Mouse (Mus musculus): ENCODE results near the gene Hist2h2ab. TPM values are rescaled to one million over a fixed set of nuclear protein-coding genes. Genes with fewer than 3 reads are reported as not detected.

The Hist2h2ab gene
- polyA plus RNA-seq, 1 experiment from 2014 or later, result 0.85 TPM

DNA sequence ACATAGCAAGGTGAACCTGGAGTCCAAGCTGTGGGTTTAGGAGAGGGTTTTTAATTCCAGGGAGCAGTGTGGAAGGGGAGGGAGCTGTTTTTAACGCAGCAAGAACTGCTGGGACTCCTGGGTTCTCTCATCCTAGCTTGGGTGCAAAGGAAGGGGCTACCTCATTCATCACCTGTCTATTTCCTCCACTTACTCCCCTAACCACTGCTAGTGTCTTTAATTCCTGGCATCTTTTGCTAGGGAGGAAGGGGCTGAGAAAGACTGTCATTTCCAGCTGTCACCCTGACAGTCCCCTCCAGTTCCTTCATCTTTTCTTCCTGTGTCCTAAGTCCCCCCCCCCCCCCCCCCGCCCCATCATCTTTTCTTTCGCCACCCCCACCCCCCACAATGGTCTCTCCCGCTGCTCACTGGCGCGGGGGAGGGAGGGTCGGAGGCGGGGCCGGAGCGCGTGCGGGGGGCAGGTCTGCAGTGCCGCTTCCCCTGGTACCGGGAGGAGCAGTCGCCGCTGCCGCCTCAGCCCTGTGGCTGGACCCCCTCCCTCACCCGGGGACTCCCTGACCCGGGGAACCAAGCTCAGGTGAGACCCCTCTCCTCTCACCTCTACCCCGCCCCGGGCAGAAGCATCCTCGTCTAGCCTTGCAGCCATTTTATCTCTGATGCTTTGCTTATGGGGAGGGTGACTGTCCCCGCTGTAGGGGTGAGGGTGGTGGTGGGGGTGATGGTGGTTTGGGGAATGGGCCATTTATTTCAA is 38.8 kb upstream of the Hist2h2ab start, which contains the start of gene Sv2a:
Gene Sv2a (plus strand): TSS at position 425 of the 751 bp plus-strand sequence.
- DNase-seq, result no peak
- Histone ChIP-seq H3K4me3 (replicated peaks) (peak within 1 kb of the TSS; percentile 54), H3K4me2 (peak within 1 kb of the TSS; percentile 67), H3K36me3 (peaks cover 28% of the 10 kb centered on the region), H3K27ac (no peak within 1 kb of the TSS), H3K9ac (peak within 1 kb of the TSS; percentile 51; the same call in 1 of the 2 replicates), H3K27me3 (peaks cover 32% of the 10 kb centered on the region), H3K9me3 (replicated peaks) (no peaks in the 10 kb centered on the region), H3K4me1 (replicated peaks) (peaks cover 23% of the 10 kb centered on the region)
- whole genome bisulfite sequencing (ENCODE audit: insufficient replicate concordance), result 1% methylated on average over 19 of the region's 23 CpGs
- no peak for ATAC-seq (ENCODE audit: low read depth)

DNA sequence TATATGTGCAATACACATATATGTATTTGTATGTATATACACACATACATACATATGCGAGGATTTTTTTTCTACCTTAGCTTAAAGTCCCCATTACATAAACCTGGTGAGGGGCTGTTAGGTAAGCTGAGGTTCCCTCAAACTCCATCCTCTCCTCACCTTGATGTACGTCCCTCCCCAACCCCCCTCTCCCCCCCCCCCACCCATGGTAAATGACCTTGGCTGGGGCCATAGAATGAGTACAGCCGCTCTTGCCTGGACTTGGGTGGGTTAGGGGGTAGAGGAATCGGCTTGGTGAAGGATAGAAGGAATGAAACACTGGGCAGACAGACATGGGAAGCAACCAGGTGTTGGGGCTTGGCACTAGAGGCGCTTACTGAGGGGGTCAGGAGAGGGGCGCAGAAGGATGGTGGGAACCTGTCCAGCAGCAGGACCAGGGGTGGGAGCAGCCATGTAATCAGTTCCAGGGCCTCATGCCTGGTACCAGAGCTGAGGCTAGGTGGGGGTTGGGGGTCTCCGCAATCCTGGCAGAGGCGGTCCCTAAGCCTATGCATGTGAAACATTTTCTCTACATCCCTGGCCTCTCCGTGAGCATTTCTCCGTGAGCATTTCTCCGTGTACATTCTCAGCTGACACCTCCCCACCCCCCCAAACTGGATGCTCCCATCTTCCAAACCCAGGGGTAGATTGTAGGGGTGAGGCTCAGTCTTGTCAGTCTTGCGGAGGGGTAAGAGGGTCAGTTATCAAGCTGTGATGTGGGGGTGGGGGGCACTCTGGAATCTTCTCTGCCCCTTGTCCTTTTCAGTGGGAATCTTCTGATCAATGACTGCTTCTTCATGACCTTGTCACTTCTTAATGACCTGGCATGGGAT is 37.9 kb upstream of the Hist2h2ab start:
- Histone ChIP-seq H3K9ac (no peak overlapping the region), H3K4me3 (replicated peaks) (peak overlapping the region; percentile 54; the same call in 1 of the 2 replicates), H3K36me3 (peaks cover 20% of the 10 kb centered on the region), H3K9me3 (replicated peaks) (no peaks in the 10 kb centered on the region), H3K27ac (no peak overlapping the region), H3K27me3 (peaks cover 32% of the 10 kb centered on the region), H3K4me1 (replicated peaks) (peaks cover 17% of the 10 kb centered on the region), H3K4me2 (peak overlapping the region; percentile 67)
- DNase-seq (no peak), ATAC-seq (ENCODE audit: low read depth) (no peak)
- WGBS (ENCODE audit: insufficient replicate concordance), result 46% methylated on average over 12 of the region's 12 CpGs

DNA sequence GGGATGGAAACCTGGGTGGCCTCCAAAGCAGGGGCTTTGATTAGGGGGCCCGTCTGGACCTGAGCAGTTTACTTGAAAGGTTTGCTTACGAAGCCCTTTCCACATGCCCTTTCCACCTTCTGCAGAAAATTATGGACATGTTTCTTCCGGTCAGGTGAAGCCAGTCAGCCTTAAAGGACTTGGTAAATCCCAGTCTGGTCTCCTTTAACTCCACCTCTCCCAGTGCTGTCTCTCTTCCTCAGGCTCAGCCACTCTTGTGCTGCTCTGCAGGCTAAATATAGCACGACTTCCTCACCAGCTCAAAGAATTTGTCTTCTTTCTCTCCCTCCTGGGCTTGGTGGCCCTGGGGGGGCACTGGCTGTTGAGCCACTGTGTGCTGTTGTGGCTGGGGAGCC is 37.3 kb upstream of the Hist2h2ab start:
- ATAC-seq (ENCODE audit: low read depth) (no peak), DNase-seq (no peak)
- peaks cover 32% of the 10 kb centered on the region for H3K27me3 ChIP-seq
- no peak overlapping the region for H3K9ac ChIP-seq
- no peak overlapping the region for H3K27ac ChIP-seq
- peaks cover 16% of the 10 kb centered on the region for H3K4me1 ChIP-seq (replicated peaks)
- no peaks in the 10 kb centered on the region for H3K9me3 ChIP-seq (replicated peaks)
- 22% methylated on average over 4 of the region's 4 CpGs for WGBS (ENCODE audit: insufficient replicate concordance)
- H3K36me3 ChIP-seq, result peaks cover 15% of the 10 kb centered on the region
- H3K4me3 ChIP-seq (replicated peaks), result no peak overlapping the region
- H3K4me2 ChIP-seq, result no peak overlapping the region

DNA sequence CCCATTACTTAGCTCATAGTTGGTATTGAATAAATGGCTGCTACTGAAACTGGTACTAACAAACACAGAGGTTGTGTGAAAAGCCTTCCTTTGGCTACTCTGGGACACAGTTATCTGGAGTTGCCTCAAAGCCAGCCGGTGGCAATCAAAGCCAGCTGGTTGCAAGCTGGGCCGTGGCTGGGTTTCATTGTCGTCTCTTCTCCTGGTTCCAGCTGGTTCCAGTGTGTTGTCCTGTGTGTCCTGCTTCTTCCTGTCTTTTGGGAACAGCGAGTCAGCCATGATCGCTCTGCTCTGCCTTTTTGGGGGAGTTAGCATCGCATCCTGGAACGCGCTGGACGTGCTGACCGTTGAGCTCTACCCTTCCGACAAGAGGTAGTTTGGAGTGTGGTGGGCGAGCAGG is 26.7 kb upstream of the Hist2h2ab start:
- no peak overlapping the region for H3K9ac ChIP-seq
- WGBS (ENCODE audit: insufficient replicate concordance), result 55% methylated on average over 12 of the region's 12 CpGs
- peaks cover 4% of the 10 kb centered on the region for H3K9me3 ChIP-seq (replicated peaks)
- H3K27ac ChIP-seq, result no peak overlapping the region
- no peak overlapping the region for H3K4me3 ChIP-seq (replicated peaks)
- ATAC-seq (ENCODE audit: low read depth) (no peak), DNase-seq (no peak)
- peaks cover 11% of the 10 kb centered on the region; the same call in 1 of the 2 replicates for H3K27me3 ChIP-seq
- peaks cover 15% of the 10 kb centered on the region for H3K4me1 ChIP-seq (replicated peaks)
- peaks cover 6% of the 10 kb centered on the region; the same call in 1 of the 2 replicates for H3K36me3 ChIP-seq
- no peak overlapping the region for H3K4me2 ChIP-seq

DNA sequence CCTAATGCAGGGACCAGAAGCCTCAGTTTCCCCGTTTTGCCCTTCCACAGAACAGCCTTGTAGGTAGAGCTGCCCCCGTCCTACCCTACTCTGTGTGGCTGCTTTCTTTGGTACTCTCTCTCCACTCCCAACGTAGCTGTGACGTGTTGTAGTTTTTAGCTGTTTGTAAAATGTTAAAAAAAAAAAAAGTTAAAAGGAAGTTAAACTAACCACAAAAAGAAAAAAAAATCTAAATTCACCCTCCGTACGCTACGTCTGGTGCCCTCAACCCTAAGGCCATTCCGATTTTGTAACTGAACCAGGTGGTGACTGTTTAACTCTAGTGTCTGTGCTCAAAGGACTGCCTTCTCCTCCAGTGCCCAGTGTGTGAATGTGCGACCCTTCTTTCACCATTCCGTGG is 24.7 kb upstream of the Hist2h2ab start:
- H3K4me2 ChIP-seq, result no peak overlapping the region
- DNase-seq (no peak), ATAC-seq (ENCODE audit: low read depth) (no peak)
- no peak overlapping the region for H3K27ac ChIP-seq
- WGBS (ENCODE audit: insufficient replicate concordance), result 62% methylated on average over 10 of the region's 10 CpGs
- no peak overlapping the region for H3K4me3 ChIP-seq (replicated peaks)
- no peak overlapping the region for H3K9ac ChIP-seq
- H3K4me1 ChIP-seq (replicated peaks), result peaks cover 30% of the 10 kb centered on the region
- peaks cover 6% of the 10 kb centered on the region; the same call in 1 of the 2 replicates for H3K36me3 ChIP-seq
- H3K9me3 ChIP-seq (replicated peaks), result peaks cover 4% of the 10 kb centered on the region
- peaks cover 11% of the 10 kb centered on the region; the same call in 1 of the 2 replicates for H3K27me3 ChIP-seq

DNA sequence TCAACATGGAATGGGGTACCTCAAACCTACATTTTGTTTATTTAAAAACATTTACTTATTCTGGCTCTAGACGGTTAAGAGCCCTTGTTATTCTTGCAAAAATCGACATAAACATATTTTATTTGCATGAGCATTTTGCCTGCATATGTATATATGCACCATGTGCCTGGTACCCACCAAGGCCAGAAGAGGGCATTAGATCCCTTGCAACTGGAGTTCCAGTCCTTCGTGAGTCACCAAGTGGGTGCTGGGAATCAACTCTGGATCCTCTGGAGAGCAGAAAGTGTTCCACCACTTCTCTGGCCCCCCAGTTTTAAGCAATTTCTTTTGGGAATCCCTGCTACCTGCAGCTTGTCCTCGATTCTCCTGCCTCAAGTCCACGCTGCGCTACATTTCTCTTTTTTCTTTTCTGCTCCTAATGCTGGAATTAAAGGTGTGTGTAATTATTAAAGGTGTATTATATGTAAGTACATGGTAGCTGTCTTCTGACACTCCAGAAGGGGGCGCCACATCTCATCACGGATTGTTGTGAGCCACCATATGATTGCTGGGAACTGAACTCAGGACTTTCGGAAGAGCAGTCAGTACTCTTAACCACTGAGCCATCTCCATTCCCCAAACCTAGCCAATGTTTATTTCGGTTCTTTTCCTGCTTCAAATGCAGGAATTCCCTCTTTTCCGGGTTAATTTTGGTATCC is 23.9 kb upstream of the Hist2h2ab start:
- WGBS (ENCODE audit: insufficient replicate concordance), result 84% methylated on average over 11 of the region's 11 CpGs
- DNase-seq, result no peak

DNA sequence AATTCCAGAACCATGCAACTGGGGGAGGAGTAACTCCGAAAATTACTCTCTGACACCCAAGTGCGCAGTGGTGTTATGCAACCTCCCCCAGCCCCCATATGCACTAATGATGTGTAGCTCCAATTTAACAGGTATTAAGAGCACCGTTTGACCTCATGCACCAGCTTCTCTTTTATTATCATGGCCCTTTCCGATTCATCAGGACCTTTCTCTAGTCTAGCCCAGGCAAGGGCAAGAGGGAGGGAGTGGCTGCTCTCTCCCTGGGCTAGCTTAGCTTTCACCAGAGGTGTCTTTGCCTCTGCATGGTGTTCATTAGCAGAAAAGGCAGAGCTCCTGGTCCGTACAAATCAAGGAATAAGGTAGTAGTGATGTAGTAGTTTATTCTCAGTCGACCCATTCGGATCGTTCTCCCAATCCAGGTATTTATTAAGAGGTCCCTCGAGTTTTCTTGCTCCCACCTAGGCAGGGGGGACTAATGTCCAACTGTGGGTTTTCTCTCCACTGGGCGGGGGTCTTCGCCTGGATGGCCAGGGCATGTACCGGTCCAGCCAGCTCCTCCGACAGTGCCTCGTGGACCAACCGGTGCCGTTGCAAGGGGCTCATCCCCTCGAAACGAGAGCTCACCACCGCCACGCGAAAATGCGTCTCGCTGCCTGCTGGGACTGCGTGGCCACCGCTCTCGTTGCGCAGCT is 23.1 kb upstream of the Hist2h2ab start:
- Histone ChIP-seq H3K4me2 (peak overlapping the region; percentile 99), H3K36me3 (peaks cover 6% of the 10 kb centered on the region; the same call in 1 of the 2 replicates), H3K27ac (peak overlapping the region; percentile 93), H3K27me3 (peaks cover 11% of the 10 kb centered on the region; the same call in 1 of the 2 replicates), H3K4me1 (replicated peaks) (peaks cover 30% of the 10 kb centered on the region), H3K9ac (peak overlapping the region; percentile 89), H3K4me3 (replicated peaks) (peak overlapping the region; percentile 74), H3K9me3 (replicated peaks) (peaks cover 4% of the 10 kb centered on the region)
- DNase-seq (peak; percentile 15), ATAC-seq (ENCODE audit: low read depth) (no peak)
- 15% methylated on average over 27 of the region's 27 CpGs for WGBS (ENCODE audit: insufficient replicate concordance)

More for the DNA sequence above, 23.9 kb upstream of the Hist2h2ab start:
- Histone ChIP-seq H3K9ac (no peak overlapping the region), H3K36me3 (peaks cover 6% of the 10 kb centered on the region; the same call in 1 of the 2 replicates), H3K27ac (no peak overlapping the region; the same call in 1 of the 2 replicates), H3K4me3 (replicated peaks) (no peak overlapping the region; the same call in 1 of the 2 replicates), H3K9me3 (replicated peaks) (peaks cover 4% of the 10 kb centered on the region), H3K27me3 (peaks cover 11% of the 10 kb centered on the region; the same call in 1 of the 2 replicates), H3K4me2 (peak overlapping the region; percentile 99; the same call in 1 of the 2 replicates), H3K4me1 (replicated peaks) (peaks cover 30% of the 10 kb centered on the region)
- ATAC-seq (ENCODE audit: low read depth), result no peak

DNA sequence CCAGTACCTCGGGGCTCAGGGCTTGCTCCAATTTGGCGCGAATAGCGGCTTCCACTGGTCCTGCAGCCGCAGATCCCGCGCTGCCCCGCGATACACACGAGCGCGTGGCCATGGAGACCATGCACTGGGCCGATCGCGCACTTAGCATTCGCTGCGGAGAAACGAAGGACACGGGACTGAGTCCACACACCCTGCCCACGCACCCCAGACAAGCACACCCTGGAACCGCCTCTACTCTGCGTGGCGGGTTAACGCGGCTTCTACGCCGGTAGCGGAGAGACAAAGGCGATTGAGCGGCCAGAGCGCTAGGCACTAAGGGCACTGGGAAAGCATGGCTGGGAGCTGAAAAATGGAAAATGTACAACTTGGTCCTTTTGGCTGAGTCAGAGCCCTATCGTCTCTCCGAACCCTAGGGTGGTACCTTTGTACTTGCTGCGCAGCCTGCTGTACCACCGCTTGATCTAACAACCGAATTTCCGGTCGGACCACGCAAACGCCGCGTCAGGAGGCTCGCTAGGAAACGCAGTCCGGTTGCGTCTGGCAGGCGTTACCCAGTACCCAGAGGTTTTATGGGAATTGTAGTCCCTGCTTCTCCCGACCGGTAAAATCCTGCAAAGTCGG is 22.4 kb upstream of the Hist2h2ab start:
- Histone ChIP-seq H3K9ac (peak overlapping the region; percentile 89), H3K27ac (peak overlapping the region; percentile 93), H3K4me2 (peak overlapping the region; percentile 99), H3K4me1 (replicated peaks) (peaks cover 30% of the 10 kb centered on the region), H3K9me3 (replicated peaks) (peaks cover 4% of the 10 kb centered on the region), H3K4me3 (replicated peaks) (peak overlapping the region; percentile 74), H3K36me3 (peaks cover 6% of the 10 kb centered on the region; the same call in 1 of the 2 replicates), H3K27me3 (peaks cover 11% of the 10 kb centered on the region; the same call in 1 of the 2 replicates)
- peak; percentile 89 for ATAC-seq (ENCODE audit: low read depth)
- DNase-seq, result peak; percentile 83
- under 1% methylated on average over 50 of the region's 50 CpGs for WGBS (ENCODE audit: insufficient replicate concordance)

DNA sequence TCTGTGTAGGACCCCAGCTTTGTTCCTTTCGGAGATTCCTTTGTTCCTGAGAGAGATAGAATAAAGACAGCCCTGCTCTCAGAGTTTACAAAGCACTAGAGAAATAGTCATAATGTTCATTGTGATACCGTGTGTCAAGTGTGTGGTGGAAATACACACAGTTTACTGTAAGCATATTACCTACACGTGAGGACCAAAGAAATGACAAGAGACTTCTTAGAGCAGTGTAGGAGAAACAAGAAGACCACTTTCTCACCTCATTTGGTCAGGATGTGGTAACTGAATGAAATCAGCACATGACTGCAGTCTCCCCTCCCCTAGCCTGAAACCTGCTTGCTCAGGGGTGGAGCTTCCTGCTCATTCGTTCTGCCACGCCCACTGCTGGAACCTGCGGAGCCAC is 21.5 kb upstream of the Hist2h2ab start:
- H3K27me3 ChIP-seq, result peaks cover 6% of the 10 kb centered on the region; the same call in 1 of the 2 replicates
- DNase-seq (peak; percentile 29), ATAC-seq (ENCODE audit: low read depth) (peak; percentile 30)
- peak overlapping the region; percentile 99 for H3K4me2 ChIP-seq
- peaks cover 30% of the 10 kb centered on the region for H3K4me1 ChIP-seq (replicated peaks)
- H3K4me3 ChIP-seq (replicated peaks), result peak overlapping the region; percentile 74
- H3K36me3 ChIP-seq, result peaks cover 6% of the 10 kb centered on the region; the same call in 1 of the 2 replicates
- peaks cover 4% of the 10 kb centered on the region for H3K9me3 ChIP-seq (replicated peaks)
- peak overlapping the region; percentile 70 for H3K27ac ChIP-seq
- WGBS (ENCODE audit: insufficient replicate concordance), result under 1% methylated on average over 6 of the region's 6 CpGs
- H3K9ac ChIP-seq, result peak overlapping the region; percentile 60

Measured in liver, embryonic 13.5 days (tissue).